Mouse (Mus musculus) intestine, embryonic 14.5 days (tissue): ENCODE measurements at regions not wholly inside any gene's neighbourhood (a gene's known extent, or its start where the extent isn't known, plus 50 kb on each side); places are given as distances from the start of the nearest gene placed in this dataset.
A peak's percentile ranks its signal among the peaks of the same experiment; 100 is the strongest.

ENCODE experiments used
- ATAC-seq: fragments of 200-750 bp; cut with Nextera tagmentation; replicated peaks from 2 replicates; pipeline ENCODE4 v1.8.0; 2017; ENCODE audit warnings: low read depth, moderate number of reproducible peaks, moderate TSS enrichment, moderate library complexity; ENCODE audit not compliant: low FRiP score, low TSS enrichment
- DNase-seq: peaks from one replicate; pipeline ENCODE4 v3.0.0-alpha.2; 2018; ENCODE audit warnings: low spot score
- H3K27ac ChIP-seq: fragments of 300-500 bp; sonication (generic); 2 replicates; pipeline ENCODE4 v1.5.1; 2014; ENCODE audit warnings: low read depth, mild to moderate bottlenecking, control low read depth
- H3K27me3 ChIP-seq: fragments of 300-500 bp; sonication (generic); replicated peaks from 2 replicates; pipeline ENCODE4 v1.6.1; 2014; ENCODE audit warnings: low read length, control low read depth; ENCODE audit not compliant: control insufficient read depth, insufficient read depth
- H3K36me3 ChIP-seq: fragments of 300-500 bp; sonication (generic); 2 replicates; pipeline ENCODE4 v1.6.1; 2014; ENCODE audit warnings: low read length, control low read depth; ENCODE audit not compliant: control insufficient read depth, insufficient read depth
- H3K4me1 ChIP-seq: fragments of 300-500 bp; sonication (generic); replicated peaks from 2 replicates; pipeline ENCODE4 v1.6.1; 2014; ENCODE audit warnings: low read length, control low read depth, mixed read lengths; ENCODE audit not compliant: control insufficient read depth, insufficient read depth
- H3K4me2 ChIP-seq: fragments of 300-500 bp; sonication (generic); 2 replicates; pipeline ENCODE4 v1.6.1; 2014; ENCODE audit warnings: low read length
- H3K4me3 ChIP-seq: fragments of 300-500 bp; sonication (generic); 2 replicates; pipeline ENCODE4 v1.5.1; 2014; ENCODE audit warnings: low read depth, low read length, control low read depth, mixed read lengths
- H3K9ac ChIP-seq: fragments of 300-500 bp; sonication (generic); 2 replicates; pipeline ENCODE4 v1.6.1; 2014; ENCODE audit warnings: mild to moderate bottlenecking, low read length
- H3K9me3 ChIP-seq: fragments of 300-500 bp; sonication (generic); 2 replicates; pipeline ENCODE4 v1.6.1; 2016; ENCODE audit warnings: low read length, control low read depth; ENCODE audit not compliant: control insufficient read depth
- WGBS: fragments of 180-500 bp; shearing (Covaris S2); extraction: QIAGEN DNeasy Blood & Tissue Kit; methylation state at CpG from one replicate; pipeline ENCODE4 v1.1.7; 2014; 5-methylcytosine and 5-hydroxymethylcytosine counted together

DNA sequence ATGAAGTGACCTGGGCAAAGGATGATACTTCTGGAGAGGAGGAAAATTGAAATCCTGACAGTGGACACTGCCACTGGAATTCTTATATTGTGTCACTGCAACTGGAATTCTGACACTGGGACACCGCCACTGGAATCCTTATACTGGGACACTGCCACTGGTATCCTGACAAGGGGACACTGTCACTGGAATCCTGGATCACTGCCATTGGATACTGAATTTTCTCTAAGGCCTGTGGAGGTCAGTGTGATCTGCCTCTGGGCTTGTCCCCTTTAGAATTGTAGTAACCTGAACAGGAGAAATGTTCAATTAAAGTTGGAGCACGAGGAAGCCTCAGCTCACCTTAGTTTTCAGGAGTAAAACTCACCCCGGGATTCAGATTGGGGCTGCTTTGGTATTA is 205.0 kb downstream of the Gm5447 start:
- no peak overlapping the region for H3K9ac ChIP-seq
- ATAC-seq (no peak), DNase-seq (no peak)
- no peak overlapping the region for H3K4me3 ChIP-seq
- H3K36me3 ChIP-seq, result no peaks in the 10 kb centered on the region
- WGBS, result 76% methylated on average over 3 of the region's 3 CpGs
- peaks cover 16% of the 10 kb centered on the region for H3K4me1 ChIP-seq
- peak overlapping the region; percentile 18; the same call in 1 of the 2 replicates for H3K27ac ChIP-seq
- H3K27me3 ChIP-seq, result no peaks in the 10 kb centered on the region
- no peak overlapping the region for H3K4me2 ChIP-seq
- H3K9me3 ChIP-seq, result no peaks in the 10 kb centered on the region

GRCm38 (mm10) chr13:31179407-31180001 is 205.5 kb downstream of the Gm5447 start:
- Histone ChIP-seq H3K9ac (no peak overlapping the region), H3K4me1 (peaks cover 20% of the 10 kb centered on the region), H3K27ac (peak overlapping the region; percentile 18; the same call in 1 of the 2 replicates), H3K4me3 (no peak overlapping the region), H3K36me3 (no peaks in the 10 kb centered on the region), H3K9me3 (no peaks in the 10 kb centered on the region), H3K4me2 (no peak overlapping the region), H3K27me3 (no peaks in the 10 kb centered on the region)
- 20% methylated on average over 12 of the region's 12 CpGs for WGBS
- ATAC-seq (0 out of 2 replicates have a peak, but pooled peaks have one; percentile 60), DNase-seq (no peak)

DNA sequence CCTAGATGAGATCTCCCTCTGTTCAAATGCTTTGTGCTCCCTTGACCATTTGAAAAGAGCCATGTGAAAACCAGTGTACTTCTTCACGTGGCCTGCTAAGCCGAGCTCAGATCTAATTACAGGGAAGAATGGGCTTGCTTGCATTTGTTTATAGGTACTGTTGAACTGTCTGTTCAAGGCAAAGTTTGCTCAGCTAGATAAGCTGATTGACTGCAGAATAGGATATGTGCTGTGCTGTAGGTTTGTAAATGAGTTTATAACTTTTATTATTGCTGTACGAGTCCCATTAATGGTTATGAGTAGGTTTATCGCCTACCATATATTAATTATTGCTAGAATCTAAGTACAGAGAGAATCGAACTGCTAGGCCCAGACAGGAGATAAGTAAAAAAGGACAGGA is 207.5 kb downstream of the Gm5447 start:
- no peak overlapping the region for H3K4me3 ChIP-seq
- 61% methylated on average over 5 of the region's 5 CpGs for WGBS
- no peaks in the 10 kb centered on the region for H3K27me3 ChIP-seq
- no peak overlapping the region for H3K4me2 ChIP-seq
- peaks cover 30% of the 10 kb centered on the region for H3K4me1 ChIP-seq
- no peak overlapping the region for H3K27ac ChIP-seq
- H3K9ac ChIP-seq, result no peak overlapping the region
- H3K36me3 ChIP-seq, result no peaks in the 10 kb centered on the region
- H3K9me3 ChIP-seq, result no peaks in the 10 kb centered on the region
- ATAC-seq (0 out of 2 replicates have a peak, but pooled peaks have one; percentile 19), DNase-seq (no peak)

DNA sequence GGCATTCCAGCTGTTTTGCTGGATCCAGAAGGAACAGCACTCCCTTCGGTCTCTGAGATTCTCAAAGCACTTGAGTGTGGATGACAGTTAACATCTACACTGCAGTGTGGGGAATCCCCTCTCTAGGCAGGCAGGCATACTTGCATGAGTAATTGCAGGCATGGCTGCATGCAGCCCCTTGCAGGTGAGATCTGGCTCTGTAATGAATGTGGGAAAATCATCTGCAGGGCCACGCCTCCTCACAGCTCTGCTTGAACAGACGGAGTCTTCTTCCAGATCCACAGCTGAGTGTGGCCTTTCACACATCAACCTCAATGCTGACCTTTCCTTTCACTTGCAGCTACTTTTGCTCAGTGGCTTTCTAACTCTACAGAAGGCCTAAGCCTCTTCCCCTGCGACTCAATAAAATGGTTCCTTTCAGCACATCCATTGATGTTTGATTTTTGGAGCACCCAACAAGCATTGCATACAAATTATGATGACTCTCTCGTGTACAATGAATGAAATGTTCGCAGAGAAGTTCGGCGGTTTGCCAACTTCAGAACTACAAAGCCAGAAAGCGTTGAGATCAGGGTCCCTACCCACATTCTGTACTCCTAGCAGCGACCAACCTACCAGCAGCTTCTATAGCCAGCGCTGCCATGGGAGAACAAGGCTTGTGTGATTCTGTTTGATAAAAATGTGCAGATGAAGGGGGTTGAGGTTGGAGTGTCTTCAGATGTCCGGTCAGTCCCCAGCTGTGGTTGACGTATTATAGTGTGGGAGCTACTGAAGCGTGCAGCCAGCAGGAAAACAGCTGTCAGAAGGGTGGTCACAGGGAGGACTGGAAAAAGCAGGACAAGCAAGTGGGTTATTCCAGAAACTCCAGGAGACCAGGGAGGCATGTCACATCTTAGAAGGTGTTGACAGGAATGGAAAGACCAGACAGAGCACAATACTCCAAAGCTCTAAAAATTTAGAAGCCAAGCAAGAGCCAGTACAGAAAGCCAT is 211.1 kb downstream of the Gm5447 start:
- ATAC-seq, result no peak
- H3K36me3 ChIP-seq, result no peaks in the 10 kb centered on the region
- no peaks in the 10 kb centered on the region for H3K9me3 ChIP-seq
- 68% methylated on average over 14 of the region's 14 CpGs for WGBS
- no peaks in the 10 kb centered on the region for H3K27me3 ChIP-seq
- H3K4me2 ChIP-seq, result no peak overlapping the region
- no peak overlapping the region for H3K27ac ChIP-seq
- peaks cover 20% of the 10 kb centered on the region for H3K4me1 ChIP-seq
- no peak overlapping the region for H3K9ac ChIP-seq
- DNase-seq, result no peak
- no peak overlapping the region for H3K4me3 ChIP-seq

DNA sequence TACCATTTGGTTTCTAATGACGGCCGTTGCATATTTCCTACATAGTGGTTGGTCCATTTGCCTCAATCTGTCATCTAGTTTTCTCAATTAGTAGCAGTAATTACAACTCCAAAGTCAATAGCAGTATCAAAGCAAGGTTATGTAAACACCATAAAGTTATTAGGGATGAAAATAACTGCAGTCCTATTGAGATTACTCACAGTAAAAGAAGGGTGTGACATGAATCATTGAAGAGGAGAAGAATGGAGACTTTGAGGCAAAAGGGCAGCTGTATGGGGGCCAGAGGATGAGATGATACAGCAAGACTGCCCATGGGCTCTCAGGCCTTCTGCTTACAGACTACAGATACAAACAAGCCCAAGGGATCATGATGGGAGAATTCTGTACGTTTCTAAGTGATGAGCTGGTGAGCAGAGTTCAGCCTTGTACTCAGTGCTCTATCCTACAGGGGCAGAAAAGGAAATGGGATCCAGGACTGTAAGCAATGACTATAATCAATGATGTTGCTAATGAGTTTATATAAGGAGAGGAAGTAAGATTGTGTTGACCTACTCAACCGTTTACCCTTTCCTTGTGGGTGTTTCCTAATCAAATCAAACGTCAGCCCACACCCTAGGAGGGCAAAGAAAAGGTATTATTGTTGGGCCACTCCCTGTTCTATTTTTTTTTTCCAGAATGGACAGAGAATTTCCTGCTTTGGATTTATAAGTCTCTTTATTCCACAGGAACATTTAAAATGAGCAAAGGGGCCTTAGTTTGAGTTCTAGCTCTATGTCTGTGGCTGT is 213.0 kb downstream of the Gm5447 start:
- Histone ChIP-seq H3K9me3 (no peaks in the 10 kb centered on the region), H3K36me3 (no peaks in the 10 kb centered on the region), H3K9ac (no peak overlapping the region), H3K4me1 (peaks cover 15% of the 10 kb centered on the region), H3K4me2 (no peak overlapping the region), H3K4me3 (no peak overlapping the region), H3K27me3 (no peaks in the 10 kb centered on the region), H3K27ac (no peak overlapping the region)
- ATAC-seq (peak; percentile 71), DNase-seq (no peak)
- WGBS, result 28% methylated on average over 5 of the region's 5 CpGs

DNA sequence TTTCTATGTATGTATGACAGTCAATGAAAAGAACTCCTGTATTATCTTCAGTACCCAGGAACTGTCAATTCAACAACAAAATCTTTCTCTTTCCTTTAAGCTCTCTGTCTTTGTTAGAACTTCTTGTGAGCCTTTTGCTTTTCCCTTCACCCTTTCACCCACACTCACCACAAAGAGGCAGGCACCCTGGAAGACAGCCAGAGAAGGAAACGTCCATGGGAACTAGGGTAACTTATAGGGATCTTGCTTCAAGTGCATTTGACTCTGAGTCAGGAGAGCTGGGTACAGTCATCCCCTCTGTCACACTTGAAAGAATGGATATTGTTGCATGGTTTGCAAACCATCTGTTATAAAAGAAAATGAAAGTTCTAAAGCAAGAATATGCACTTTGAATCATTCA is 215.1 kb downstream of the Gm5447 start:
- 38% methylated on average over 1 of the region's 1 CpGs for WGBS
- no peak overlapping the region for H3K4me2 ChIP-seq
- ATAC-seq (no peak), DNase-seq (no peak)
- H3K27me3 ChIP-seq, result no peaks in the 10 kb centered on the region
- H3K9me3 ChIP-seq, result no peaks in the 10 kb centered on the region
- no peak overlapping the region for H3K9ac ChIP-seq
- H3K4me1 ChIP-seq, result peaks cover 12% of the 10 kb centered on the region
- H3K36me3 ChIP-seq, result no peaks in the 10 kb centered on the region
- no peak overlapping the region for H3K27ac ChIP-seq
- H3K4me3 ChIP-seq, result no peak overlapping the region

DNA sequence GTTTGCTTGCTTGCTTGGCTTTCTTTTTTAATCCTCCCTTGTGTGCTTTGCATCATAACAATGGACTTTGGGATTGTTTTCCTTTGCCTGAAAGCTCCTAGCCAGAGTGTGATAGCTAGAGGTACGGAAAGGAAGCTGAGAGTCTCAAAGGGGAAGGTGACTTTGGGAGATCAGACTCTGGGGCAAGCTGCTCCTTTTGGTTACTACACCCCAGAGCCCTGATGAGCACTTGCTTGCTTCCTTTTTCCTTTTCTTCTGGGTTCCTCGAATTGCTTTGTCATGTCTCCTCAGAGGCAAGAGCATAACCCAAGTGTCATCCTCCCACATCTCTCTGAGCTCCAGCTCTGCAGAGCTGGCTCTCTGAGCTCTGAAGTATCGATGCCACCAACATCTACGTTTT is 216.0 kb downstream of the Gm5447 start:
- Histone ChIP-seq H3K9me3 (no peaks in the 10 kb centered on the region), H3K27ac (no peak overlapping the region), H3K4me2 (no peak overlapping the region), H3K4me3 (no peak overlapping the region), H3K4me1 (peaks cover 5% of the 10 kb centered on the region; the same call in 1 of the 2 replicates), H3K36me3 (no peaks in the 10 kb centered on the region), H3K27me3 (no peaks in the 10 kb centered on the region), H3K9ac (no peak overlapping the region)
- DNase-seq, result no peak
- 67% methylated on average over 4 of the region's 4 CpGs for WGBS
- no peak for ATAC-seq

DNA sequence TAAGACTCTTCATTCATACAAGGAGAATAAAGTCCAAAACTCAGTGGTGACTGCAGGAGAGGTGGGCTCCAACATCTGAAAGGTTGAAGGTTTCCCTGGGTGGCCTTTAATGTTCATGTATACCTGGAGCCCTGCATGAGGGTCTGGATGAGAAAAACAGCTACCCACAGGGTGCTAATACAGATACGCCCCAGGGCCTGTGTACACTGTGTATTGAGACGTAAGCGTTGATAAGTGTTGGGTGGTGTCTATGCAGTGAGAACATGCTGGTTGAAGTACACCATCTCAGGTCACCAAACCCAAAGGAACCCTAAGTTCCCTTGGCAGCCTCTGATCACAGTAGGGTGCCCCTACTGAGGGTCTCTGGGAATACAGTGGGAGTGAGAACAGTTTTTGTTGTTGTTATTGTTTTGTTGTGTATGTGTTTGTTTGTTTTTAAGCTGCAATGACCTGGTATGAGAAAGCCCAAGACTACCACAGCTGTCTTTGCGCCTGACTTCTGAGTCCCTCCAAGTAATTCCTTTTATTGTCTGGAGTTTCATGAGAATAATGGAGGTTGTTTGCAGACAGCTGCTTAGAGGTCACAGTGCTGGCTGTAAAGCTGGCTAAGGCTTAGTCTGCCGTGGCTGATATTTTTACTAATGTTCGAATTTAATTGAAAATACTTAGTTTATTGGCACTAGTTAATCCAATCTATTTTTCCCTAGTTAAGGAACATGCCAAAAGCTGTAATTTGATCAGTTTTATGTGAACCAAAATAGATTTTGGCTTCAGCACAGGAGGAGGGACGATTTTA is 217.5 kb downstream of the Gm5447 start:
- Histone ChIP-seq H3K9ac (no peak overlapping the region), H3K27me3 (no peaks in the 10 kb centered on the region), H3K27ac (no peak overlapping the region), H3K9me3 (no peaks in the 10 kb centered on the region), H3K4me3 (no peak overlapping the region), H3K4me2 (no peak overlapping the region), H3K36me3 (no peaks in the 10 kb centered on the region), H3K4me1 (no peaks in the 10 kb centered on the region)
- ATAC-seq (no peak), DNase-seq (no peak)
- WGBS, result 76% methylated on average over 7 of the region's 7 CpGs
